Mouse (Mus musculus) spleen, postnatal 10 days (tissue): Measurements from ENCODE around the gene Hmx1.

Source experiments
- DNase-seq, 2 experiments: peaks; one replicate each; pipeline ENCODE4 v3.0.0; 2021 to 2022; ENCODE audit warnings: low spot score in 2 of 2

Hmx1 gene

GRCm38 (mm10) chr5:35388491-35389111, at the start of gene Hmx1:
Gene Hmx1, plus strand, starts transcription at chr5:35389108.
- DNase-seq, result no peak

- no peak for DNase-seq
Observed at GRCm38 (mm10) chr5:35345084-35345483, 43.8 kb upstream of the Hmx1 start.

- DNase-seq, result peak; percentile 13 to 70
Observed at GRCm38 (mm10) chr5:35348794-35349193, 40.1 kb upstream of the Hmx1 start.

GRCm38 (mm10) chr5:35357544-35358440, 31.1 kb upstream of the Hmx1 start:
- no peak for DNase-seq

GRCm38 (mm10) chr5:35361570-35362284, 27.2 kb upstream of the Hmx1 start:
- DNase-seq, result peak; percentile 75 to 91

GRCm38 (mm10) chr5:35366241-35367032, 22.5 kb upstream of the Hmx1 start:
- DNase-seq, result no peak

GRCm38 (mm10) chr5:35368916-35369315, 20.0 kb upstream of the Hmx1 start:
- no peak for DNase-seq

GRCm38 (mm10) chr5:35379066-35379465, 9.8 kb upstream of the Hmx1 start:
- DNase-seq, result no peak

- peak in 1 of 2 experiments; percentile 37 for DNase-seq
Observed at GRCm38 (mm10) chr5:35379815-35380214, 9.1 kb upstream of the Hmx1 start.

GRCm38 (mm10) chr5:35387834-35388490, 946 bp upstream of the Hmx1 start:
- no peak for DNase-seq

GRCm38 (mm10) chr5:35389441-35389840, 533 bp downstream of the Hmx1 start:
- DNase-seq, result no peak

GRCm38 (mm10) chr5:35389915-35390314, 1.0 kb downstream of the Hmx1 start:
- no peak for DNase-seq

- no peak for DNase-seq
Observed at GRCm38 (mm10) chr5:35390848-35391655, 2.1 kb downstream of the Hmx1 start.

- DNase-seq, result no peak
Observed at GRCm38 (mm10) chr5:35391656-35392333, 2.9 kb downstream of the Hmx1 start.

GRCm38 (mm10) chr5:35392334-35392695, 3.4 kb downstream of the Hmx1 start:
- no peak for DNase-seq

GRCm38 (mm10) chr5:35395566-35396440, 6.9 kb downstream of the Hmx1 start:
- no peak for DNase-seq

GRCm38 (mm10) chr5:35396976-35397641, 8.2 kb downstream of the Hmx1 start:
- DNase-seq, result no peak

GRCm38 (mm10) chr5:35397642-35398309, 8.9 kb downstream of the Hmx1 start:
- DNase-seq, result no peak
